Mouse (Mus musculus) hematopoietic stem cell, adult 5-6 weeks (primary cell): Measurements from ENCODE around the gene Ank. TPM values are rescaled to one million over a fixed set of nuclear protein-coding genes. Genes with fewer than 3 reads are reported as not detected.
A peak's percentile ranks its signal among the peaks of the same experiment; 100 is the strongest.

Source experiments
- ATAC-seq, 2 experiments: fragments of 125-278 bp in 1 of 2; replicated peaks in 1 of 2; 2 replicates each; pipeline ENCODE4 v1.8.0; 2016 to 2017; ENCODE audit warnings: inconsistent platforms in 2 of 2, mild to moderate bottlenecking in 2 of 2, moderate number of reproducible peaks in 2 of 2, low read depth in 1 of 2, moderate TSS enrichment in 1 of 2; ENCODE audit not compliant: low FRiP score in 2 of 2, poor library complexity in 2 of 2, severe bottlenecking in 2 of 2, insufficient read depth in 1 of 2, low TSS enrichment in 1 of 2
- total RNA-seq: library from RNA; stranded (forward); fragments of 172-1452, 232-1000 nt; gene quantifications from 2 replicates; pipeline ENCODE4 v1.2.3, GENCODE M21; 2017

Ank gene
- total RNA-seq, 1 experiment from 2014 or later: 15.0 TPM

GRCm38 (mm10) chr15:27576886-27577285, 110.4 kb downstream of the Ank start:
- no peak for ATAC-seq

DNA sequence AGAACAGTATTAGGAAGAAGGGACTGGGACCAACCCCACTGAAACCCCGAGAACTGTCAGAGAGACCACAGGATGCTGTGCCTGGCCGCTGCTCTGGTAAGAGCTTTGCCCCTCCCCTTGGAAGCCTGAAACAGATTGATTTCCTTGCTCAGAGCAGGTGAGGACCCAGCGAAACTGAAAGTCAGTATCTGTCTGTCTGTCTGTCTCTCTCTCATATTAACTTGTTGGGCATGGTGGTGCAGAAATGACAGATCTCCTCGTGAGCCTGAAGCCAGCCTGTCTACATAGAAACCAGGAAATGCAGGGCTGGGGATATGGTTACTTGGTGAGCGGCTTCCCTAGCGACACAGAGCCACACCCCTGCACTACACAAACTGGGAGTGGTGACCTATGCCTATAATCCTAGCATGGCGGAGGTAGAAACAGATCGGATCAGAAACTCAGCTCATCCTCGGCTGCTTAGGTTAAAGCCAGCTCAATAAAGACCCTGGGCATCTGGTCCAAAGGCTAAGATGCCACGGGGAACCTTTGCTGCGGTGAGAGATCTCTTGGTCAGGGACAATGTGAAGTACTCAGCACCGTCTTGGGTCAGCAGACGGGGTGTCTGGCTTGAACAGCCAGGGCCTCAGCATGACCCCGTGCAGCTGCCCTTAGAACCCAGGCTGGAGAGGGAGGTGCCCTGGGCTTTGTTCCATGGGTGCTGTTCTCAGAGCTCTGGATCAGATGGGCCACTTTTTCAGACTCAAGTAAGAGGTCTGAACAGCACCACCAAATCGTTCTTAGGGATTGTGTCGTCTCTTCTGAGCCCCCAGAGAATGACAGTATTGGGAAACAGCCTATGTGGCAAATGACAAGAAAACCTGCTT, 111.7 kb downstream of the Ank start:
- no peak for ATAC-seq

GRCm38 (mm10) chr15:27578918-27579317, 112.4 kb downstream of the Ank start:
- no peak; a peak in 1 of 4 replicates for ATAC-seq

- no peak for ATAC-seq
Measured at GRCm38 (mm10) chr15:27579853-27580252, 113.4 kb downstream of the Ank start.

DNA sequence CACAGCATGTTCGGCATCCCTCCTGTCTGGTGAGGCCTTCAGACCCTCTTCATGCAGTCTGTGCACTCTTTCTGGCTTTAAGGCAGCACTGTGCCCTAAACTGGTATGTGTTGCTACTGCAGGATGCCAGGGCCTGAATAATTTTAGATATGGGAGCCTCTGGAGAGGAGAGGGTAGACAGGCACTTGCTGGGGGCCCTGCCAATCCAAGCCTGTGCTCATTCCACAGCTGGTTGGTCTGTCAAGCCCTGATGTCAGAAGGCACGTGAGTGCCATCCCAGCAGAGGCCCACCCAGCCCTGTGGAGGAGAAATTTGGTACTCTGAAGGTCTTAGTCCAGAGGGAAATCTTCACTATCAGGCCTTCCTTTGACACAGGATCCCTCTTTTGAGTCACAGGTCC, 114.3 kb downstream of the Ank start:
- no peak for ATAC-seq

GRCm38 (mm10) chr15:27581640-27582039, 115.2 kb downstream of the Ank start:
- no peak for ATAC-seq

- no peak for ATAC-seq
Measured at GRCm38 (mm10) chr15:27582428-27582827, 116.0 kb downstream of the Ank start.

GRCm38 (mm10) chr15:27583042-27583441, 116.6 kb downstream of the Ank start:
- ATAC-seq: peak; percentile 33 to 41; a peak in 1 of 4 replicates

- no peak for ATAC-seq
Measured at GRCm38 (mm10) chr15:27583620-27584019, 117.1 kb downstream of the Ank start.

DNA sequence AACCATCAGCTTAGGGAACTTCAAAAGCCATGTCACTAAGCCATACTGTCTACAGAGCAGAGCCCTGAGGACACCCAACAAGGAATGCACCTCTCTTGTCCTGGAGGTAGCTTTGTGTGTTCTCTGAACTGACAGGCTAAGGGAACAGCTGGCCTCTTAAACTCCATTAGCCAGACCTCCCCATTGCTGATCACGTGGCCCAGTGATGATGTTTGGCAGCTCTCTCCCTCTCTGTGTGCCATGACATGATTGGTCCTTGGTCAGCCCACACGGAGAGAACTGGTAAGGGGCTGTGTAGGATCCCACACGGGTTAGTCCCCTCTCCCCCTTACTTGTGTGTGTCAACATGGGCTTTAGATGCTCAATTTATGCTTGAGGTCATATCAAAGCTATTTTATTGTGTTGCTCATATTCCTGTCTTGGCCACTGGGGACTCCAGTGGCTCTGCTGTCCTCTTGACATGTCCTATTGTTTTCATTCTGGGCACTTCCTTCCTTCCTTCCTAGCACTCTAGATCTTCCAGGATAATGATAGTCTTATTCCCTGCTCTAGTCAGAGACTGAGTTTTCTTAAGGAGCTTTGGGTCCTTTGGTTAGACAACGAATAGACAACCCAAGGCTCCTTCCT, 119.1 kb downstream of the Ank start:
- ATAC-seq: no peak

- no peak for ATAC-seq
Measured at GRCm38 (mm10) chr15:27586093-27586480, 119.6 kb downstream of the Ank start.

- ATAC-seq: no peak
Measured at GRCm38 (mm10) chr15:27588087-27588826, 121.8 kb downstream of the Ank start.

DNA sequence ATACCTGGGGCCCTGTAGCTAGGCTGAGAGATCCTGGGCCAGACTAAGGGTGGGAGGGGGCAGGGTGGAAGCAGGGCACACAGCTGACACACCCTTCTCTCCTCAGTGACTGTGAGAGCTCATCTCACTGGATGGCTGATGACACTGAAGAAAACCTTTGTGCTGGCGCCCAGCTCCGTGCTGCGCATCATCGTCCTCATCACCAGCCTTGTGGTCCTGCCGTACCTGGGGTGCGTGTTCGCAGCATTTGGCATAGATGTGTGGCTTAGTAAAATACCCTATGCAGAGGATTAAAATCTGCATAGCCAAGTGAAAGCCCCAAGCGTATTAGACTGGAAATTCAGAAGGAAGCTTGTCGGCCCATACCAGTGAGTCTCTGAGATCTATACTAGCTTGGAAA, 124.3 kb downstream of the Ank start:
- ATAC-seq: no peak

GRCm38 (mm10) chr15:27592620-27593320, 126.3 kb downstream of the Ank start:
- no peak for ATAC-seq

GRCm38 (mm10) chr15:27593717-27594116, 127.2 kb downstream of the Ank start:
- no peak for ATAC-seq

GRCm38 (mm10) chr15:27594973-27595372, 128.5 kb downstream of the Ank start:
- ATAC-seq: no peak

DNA sequence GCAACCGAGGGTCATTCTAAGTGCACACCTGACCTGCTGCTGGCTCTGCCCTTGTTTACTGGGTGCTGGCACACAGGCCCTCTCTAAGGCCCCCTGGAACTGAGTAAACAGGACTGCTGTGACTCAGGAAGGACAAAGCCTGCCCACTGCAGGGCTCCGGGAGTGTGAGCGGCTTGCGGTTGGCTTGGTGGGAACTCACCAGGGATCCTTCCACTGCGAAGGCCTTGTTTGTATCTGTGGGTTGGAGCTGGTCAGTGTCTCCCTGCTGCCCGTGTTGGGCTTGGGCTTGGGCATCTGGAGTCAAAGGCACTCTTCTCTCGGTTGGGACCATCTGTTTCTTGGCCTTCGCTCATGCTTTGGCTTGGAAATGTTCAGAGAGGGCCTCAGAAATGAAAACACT, 129.1 kb downstream of the Ank start:
- no peak for ATAC-seq
